Mouse (Mus musculus): ENCODE measurements around the gene Polr3gl. TPM values are rescaled to one million over a fixed set of nuclear protein-coding genes. Genes with fewer than 3 reads are reported as not detected.
A peak's percentile ranks its signal among the peaks of the same experiment; 100 is the strongest.
"Not testable (repeated sequence)": the region's sequence is repeated elsewhere in the genome, so short reads cannot be mapped to it uniquely, and the experiment has no call there.

Polr3gl gene
- polyA plus RNA-seq, 1 experiment from 2014 or later, result 12.9 TPM

GRCm38 (mm10) chr3:96634015-96634414 lies 40.0 kb upstream of the Polr3gl start:
- Histone ChIP-seq H3K4me1 (ENCODE audit: insufficient read depth) (peaks cover 21% of the 10 kb centered on the region), H3K27me3 (ENCODE audit: insufficient read depth, low read length) (no peaks in the 10 kb centered on the region), H3K4me2 (ENCODE audit: low read depth, low read length) (no peak overlapping the region), H3K27ac (ENCODE audit: low read depth) (no peak overlapping the region), H3K36me3 (replicated peaks; ENCODE audit: insufficient read depth, low read length) (peaks cover 30% of the 10 kb centered on the region), H3K9me3 (ENCODE audit: low read length) (no peaks in the 10 kb centered on the region), H3K9ac (replicated peaks) (no peak overlapping the region), H3K4me3 (ENCODE audit: low read depth, low read length) (no peak overlapping the region)
- DNase-seq (no peak), ATAC-seq (no peak)
- 63% methylated on average over 1 of the region's 1 CpGs for WGBS (ENCODE audit: insufficient replicate concordance)
- no peak for TF ChIP-seq EP300 (IDR thresholded peaks at IDR 0.05; ENCODE audit: low read depth)
- no peak for TF ChIP-seq CTCF (IDR thresholded peaks at IDR 0.05; ENCODE audit: low read depth)

- H3K36me3 ChIP-seq (replicated peaks; ENCODE audit: insufficient read depth, low read length), result peaks cover 21% of the 10 kb centered on the region
- no peak overlapping the region for H3K4me2 ChIP-seq (ENCODE audit: low read depth, low read length)
- DNase-seq, result no peak
- peaks cover 23% of the 10 kb centered on the region for H3K4me1 ChIP-seq (ENCODE audit: insufficient read depth)
- TF ChIP-seq CTCF (IDR thresholded peaks at IDR 0.05; ENCODE audit: low read depth), result no peak
- no peak for TF ChIP-seq EP300 (IDR thresholded peaks at IDR 0.05; ENCODE audit: low read depth)
- no peaks in the 10 kb centered on the region for H3K9me3 ChIP-seq (ENCODE audit: low read length)
- no peak overlapping the region for H3K27ac ChIP-seq (ENCODE audit: low read depth)
- no peak overlapping the region for H3K9ac ChIP-seq (replicated peaks)
- no peaks in the 10 kb centered on the region for H3K27me3 ChIP-seq (ENCODE audit: insufficient read depth, low read length)
- H3K4me3 ChIP-seq (ENCODE audit: low read depth, low read length), result no peak overlapping the region
- ATAC-seq, result no peak
Observed at GRCm38 (mm10) chr3:96632058-96632457, 38.1 kb upstream of the Polr3gl start.

GRCm38 (mm10) chr3:96629729-96630600 lies 36.0 kb upstream of the Polr3gl start, which contains the start of gene Rbm8a:
Gene Rbm8a (plus strand): TSS chr3:96629933.
- Histone ChIP-seq H3K27me3 (ENCODE audit: insufficient read depth, low read length) (no peaks in the 10 kb centered on the region), H3K9ac (replicated peaks) (peak within 1 kb of the TSS; percentile 79), H3K4me1 (ENCODE audit: insufficient read depth) (peaks cover 14% of the 10 kb centered on the region), H3K36me3 (replicated peaks; ENCODE audit: insufficient read depth, low read length) (peaks cover 21% of the 10 kb centered on the region), H3K9me3 (ENCODE audit: low read length) (no peaks in the 10 kb centered on the region), H3K4me3 (ENCODE audit: low read depth, low read length) (peak within 1 kb of the TSS; percentile 85), H3K27ac (ENCODE audit: low read depth) (peak within 1 kb of the TSS; percentile 71), H3K4me2 (ENCODE audit: low read depth, low read length) (peak within 1 kb of the TSS; percentile 86)
- DNase-seq, result peak; percentile 95
- ATAC-seq, result peak; percentile 98
- TF ChIP-seq EP300 (IDR thresholded peaks at IDR 0.05; ENCODE audit: low read depth) (peak; percentile 60; the same call in 1 of the 2 replicates), CTCF (IDR thresholded peaks at IDR 0.05; ENCODE audit: low read depth) (no peak)
- 1% methylated on average over 48 of the region's 48 CpGs for WGBS (ENCODE audit: insufficient replicate concordance)

- WGBS (ENCODE audit: insufficient replicate concordance), result 83% methylated on average over 4 of the region's 4 CpGs
- DNase-seq, result no peak
- no peak overlapping the region for H3K27ac ChIP-seq (ENCODE audit: low read depth)
- TF ChIP-seq CTCF (IDR thresholded peaks at IDR 0.05; ENCODE audit: low read depth), result no peak
- no peak for TF ChIP-seq EP300 (IDR thresholded peaks at IDR 0.05; ENCODE audit: low read depth)
- no peak overlapping the region for H3K9ac ChIP-seq (replicated peaks)
- H3K4me3 ChIP-seq (ENCODE audit: low read depth, low read length), result no peak overlapping the region
- H3K9me3 ChIP-seq (ENCODE audit: low read length), result no peaks in the 10 kb centered on the region
- H3K27me3 ChIP-seq (ENCODE audit: insufficient read depth, low read length), result no peaks in the 10 kb centered on the region
- H3K36me3 ChIP-seq (replicated peaks; ENCODE audit: insufficient read depth, low read length), result peaks cover 17% of the 10 kb centered on the region; the same call in 1 of the 2 replicates
- no peak for ATAC-seq
- no peaks in the 10 kb centered on the region for H3K4me1 ChIP-seq (ENCODE audit: insufficient read depth)
- no peak overlapping the region for H3K4me2 ChIP-seq (ENCODE audit: low read depth, low read length)
Observed at GRCm38 (mm10) chr3:96623201-96623600, 29.2 kb upstream of the Polr3gl start.

- H3K36me3 ChIP-seq (replicated peaks; ENCODE audit: insufficient read depth, low read length), result 0 out of 2 replicates have a peak, but pooled peaks cover 6% of the 10 kb centered on the region
- H3K9me3 ChIP-seq (ENCODE audit: low read length), result no peaks in the 10 kb centered on the region
- no peaks in the 10 kb centered on the region for H3K27me3 ChIP-seq (ENCODE audit: insufficient read depth, low read length)
- ATAC-seq (no peak), DNase-seq (no peak)
- H3K9ac ChIP-seq (replicated peaks), result no peak overlapping the region
- TF ChIP-seq EP300 (IDR thresholded peaks at IDR 0.05; ENCODE audit: low read depth) (no peak), CTCF (IDR thresholded peaks at IDR 0.05; ENCODE audit: low read depth) (no peak)
- no peak overlapping the region for H3K4me2 ChIP-seq (ENCODE audit: low read depth, low read length)
- no peak overlapping the region for H3K4me3 ChIP-seq (ENCODE audit: low read depth, low read length)
- H3K27ac ChIP-seq (ENCODE audit: low read depth), result no peak overlapping the region
- WGBS (ENCODE audit: insufficient replicate concordance), result 81% methylated on average over 3 of the region's 3 CpGs
- H3K4me1 ChIP-seq (ENCODE audit: insufficient read depth), result no peaks in the 10 kb centered on the region
Observed at GRCm38 (mm10) chr3:96617941-96618340, 24.0 kb upstream of the Polr3gl start.

GRCm38 (mm10) chr3:96606618-96607017 lies 12.6 kb upstream of the Polr3gl start:
- no peaks in the 10 kb centered on the region for H3K9me3 ChIP-seq (ENCODE audit: low read length)
- WGBS (ENCODE audit: insufficient replicate concordance), result 78% methylated on average over 4 of the region's 4 CpGs
- ATAC-seq (no peak), DNase-seq (no peak)
- H3K36me3 ChIP-seq (replicated peaks; ENCODE audit: insufficient read depth, low read length), result no peaks in the 10 kb centered on the region
- peaks cover 3% of the 10 kb centered on the region for H3K27me3 ChIP-seq (ENCODE audit: insufficient read depth, low read length)
- no peak overlapping the region for H3K4me3 ChIP-seq (ENCODE audit: low read depth, low read length)
- no peaks in the 10 kb centered on the region for H3K4me1 ChIP-seq (ENCODE audit: insufficient read depth)
- TF ChIP-seq CTCF (IDR thresholded peaks at IDR 0.05; ENCODE audit: low read depth) (no peak), EP300 (IDR thresholded peaks at IDR 0.05; ENCODE audit: low read depth) (no peak)
- H3K4me2 ChIP-seq (ENCODE audit: low read depth, low read length), result no peak overlapping the region
- H3K27ac ChIP-seq (ENCODE audit: low read depth), result no peak overlapping the region
- no peak overlapping the region for H3K9ac ChIP-seq (replicated peaks)

- not testable (repeated sequence) for H3K27me3 ChIP-seq (ENCODE audit: insufficient read depth, low read length); H3K4me2 ChIP-seq (ENCODE audit: low read depth, low read length); H3K9me3 ChIP-seq (ENCODE audit: low read length); H3K27ac ChIP-seq (ENCODE audit: low read depth); H3K4me3 ChIP-seq (ENCODE audit: low read depth, low read length); H3K4me1 ChIP-seq (ENCODE audit: insufficient read depth); DNase-seq; H3K36me3 ChIP-seq (replicated peaks; ENCODE audit: insufficient read depth, low read length); ATAC-seq; H3K9ac ChIP-seq (replicated peaks)
- 73% methylated on average over 3 of the region's 4 CpGs for WGBS (ENCODE audit: insufficient replicate concordance)
Observed at GRCm38 (mm10) chr3:96606007-96606406, 12.0 kb upstream of the Polr3gl start.
